Mouse (Mus musculus) thymus, postnatal 14 days (tissue): Measurements from ENCODE around the gene Fgf15.
"Not testable (repeated sequence)": the region's sequence is repeated elsewhere in the genome, so short reads cannot be mapped to it uniquely, and the experiment has no call there.

Experiments used
- DNase-seq: peaks from one replicate; pipeline ENCODE4 v3.0.0; 2021

Fgf15 gene

GRCm38 (mm10) chr7:144896294-144897218, at the start of gene Fgf15:
Gene Fgf15 (plus strand): TSS chr7:144896531.
- no peak for DNase-seq

- no peak for DNase-seq
Measured at GRCm38 (mm10) chr7:144847067-144847466, 49.3 kb upstream of the Fgf15 start, which contains the start of gene Fgf4. Gene Fgf4 (plus strand): TSS chr7:144847367.

- no peak for DNase-seq
Measured at GRCm38 (mm10) chr7:144851321-144851720, 45.0 kb upstream of the Fgf15 start.

- DNase-seq: no peak
Measured at GRCm38 (mm10) chr7:144854966-144855365, 41.4 kb upstream of the Fgf15 start.

- DNase-seq: no peak
Measured at GRCm38 (mm10) chr7:144857158-144857557, 39.2 kb upstream of the Fgf15 start.

- DNase-seq: no peak
Measured at GRCm38 (mm10) chr7:144857826-144858342, 38.4 kb upstream of the Fgf15 start.

GRCm38 (mm10) chr7:144858702-144859101, 37.6 kb upstream of the Fgf15 start:
- no peak for DNase-seq

- DNase-seq: no peak
Measured at GRCm38 (mm10) chr7:144861056-144861768, 35.1 kb upstream of the Fgf15 start.

- no peak for DNase-seq
Measured at GRCm38 (mm10) chr7:144861769-144862070, 34.6 kb upstream of the Fgf15 start.

DNA sequence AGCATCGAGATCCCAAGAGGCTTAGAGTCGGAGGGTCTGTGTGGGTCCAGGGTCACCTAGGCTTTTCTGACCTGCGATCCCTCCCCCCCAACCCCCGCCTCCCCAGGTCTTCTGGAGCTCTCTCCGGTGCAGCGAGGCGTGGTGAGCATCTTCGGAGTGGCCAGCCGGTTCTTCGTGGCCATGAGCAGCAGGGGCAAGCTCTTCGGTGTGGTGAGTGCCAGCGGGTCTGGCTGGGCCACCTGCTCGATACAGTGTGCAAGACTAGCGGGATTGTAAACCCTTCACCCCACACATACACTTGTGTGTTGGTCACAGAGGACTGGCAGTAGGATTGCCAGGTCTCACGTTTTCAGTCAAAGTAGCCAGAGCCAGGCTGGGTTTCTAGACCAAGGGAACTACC, 34.2 kb upstream of the Fgf15 start:
- DNase-seq: no peak

- no peak for DNase-seq
Measured at GRCm38 (mm10) chr7:144862712-144863111, 33.6 kb upstream of the Fgf15 start.

DNA sequence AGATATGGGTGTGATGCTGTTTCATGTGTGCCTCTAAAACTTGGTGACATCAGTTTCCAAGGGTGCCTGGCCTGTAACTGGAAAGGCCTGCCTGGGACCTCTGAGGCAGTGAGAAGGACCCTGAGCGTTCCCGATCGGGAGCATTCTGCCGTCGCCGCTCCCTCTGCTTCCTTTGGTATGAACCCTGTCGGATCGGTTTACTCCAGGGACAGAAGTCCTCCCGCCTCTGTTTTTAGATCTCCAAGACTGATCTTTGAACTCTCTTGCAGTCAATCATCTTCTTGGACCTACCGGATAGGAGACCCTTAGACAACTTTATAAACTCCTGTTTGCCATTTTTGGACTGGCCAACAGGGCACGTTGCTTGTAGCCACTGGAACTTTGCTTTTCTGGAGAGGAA, 33.1 kb upstream of the Fgf15 start:
- DNase-seq: no peak

- DNase-seq: no peak
Measured at GRCm38 (mm10) chr7:144864160-144864670, 32.1 kb upstream of the Fgf15 start.

- no peak for DNase-seq
Measured at GRCm38 (mm10) chr7:144867161-144867560, 29.2 kb upstream of the Fgf15 start.

- no peak for DNase-seq
Measured at GRCm38 (mm10) chr7:144867602-144868001, 28.7 kb upstream of the Fgf15 start.

- no peak for DNase-seq
Measured at GRCm38 (mm10) chr7:144872420-144872819, 23.9 kb upstream of the Fgf15 start.

GRCm38 (mm10) chr7:144873160-144873559, 23.2 kb upstream of the Fgf15 start:
- no peak for DNase-seq

- DNase-seq: no peak
Measured at GRCm38 (mm10) chr7:144874226-144874625, 22.1 kb upstream of the Fgf15 start.

DNA sequence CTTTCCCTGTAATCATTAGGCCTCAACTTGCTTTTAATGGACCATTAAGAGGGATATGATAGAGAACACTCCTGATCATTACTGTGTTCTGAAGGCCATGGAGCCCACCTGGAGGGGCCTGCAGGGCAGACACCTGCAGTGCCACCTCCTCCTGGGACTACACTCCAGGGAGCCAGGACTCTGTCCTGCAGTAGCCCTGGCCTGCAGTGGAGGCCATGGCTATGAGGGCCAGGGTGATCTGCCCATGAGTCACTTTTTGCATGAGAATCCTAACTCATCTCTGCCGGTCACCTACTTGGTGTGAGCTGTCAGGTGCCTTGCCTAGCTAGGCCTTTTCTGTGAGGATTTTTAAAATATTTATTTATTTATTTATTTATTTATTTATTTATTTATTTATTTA, 17.9 kb upstream of the Fgf15 start:
- no peak for DNase-seq

GRCm38 (mm10) chr7:144883106-144883505, 13.2 kb upstream of the Fgf15 start:
- no peak for DNase-seq

- DNase-seq: no peak
Measured at GRCm38 (mm10) chr7:144887672-144888071, 8.7 kb upstream of the Fgf15 start.

GRCm38 (mm10) chr7:144888564-144889299, 7.6 kb upstream of the Fgf15 start:
- no peak for DNase-seq

DNA sequence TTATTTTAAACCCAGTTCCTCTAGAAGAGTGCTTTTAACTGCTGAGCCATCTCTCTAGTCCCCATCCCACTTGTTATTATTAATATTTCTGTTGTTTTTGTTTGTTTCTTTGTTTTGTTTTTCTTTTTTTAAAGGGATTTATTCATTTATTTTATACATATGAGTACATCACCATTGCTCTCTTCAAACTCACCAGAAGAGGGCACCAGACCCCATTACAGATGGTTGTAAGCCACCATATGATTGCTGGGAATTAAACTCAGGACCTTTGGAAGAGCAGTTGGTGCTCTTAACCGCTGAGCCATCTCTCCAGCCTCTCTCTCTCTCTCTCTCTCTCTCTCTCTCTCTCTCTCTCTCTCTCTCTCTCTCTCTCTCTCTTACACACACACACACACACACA, 5.7 kb upstream of the Fgf15 start:
- not testable (repeated sequence) for DNase-seq
